Mouse (Mus musculus): ENCODE measurements at regions not wholly inside any gene's neighbourhood (a gene's known extent, or its start where the extent isn't known, plus 50 kb on each side); places are given as distances from the start of the nearest gene placed in this dataset.
"Not testable (repeated sequence)": the region's sequence is repeated elsewhere in the genome, so short reads cannot be mapped to it uniquely, and the experiment has no call there.

GRCm38 (mm10) chr12:27932382-27933140 is 590.2 kb upstream of the Sox11 start:
- DNase-seq = peak; percentile 45
- Histone ChIP-seq H3K27me3 (ENCODE audit: control insufficient read depth, insufficient read depth, low read length) (no peaks in the 10 kb centered on the region), H3K4me2 (ENCODE audit: low read length) (no peak overlapping the region), H3K36me3 (ENCODE audit: control insufficient read depth, insufficient read depth, low read length) (no peaks in the 10 kb centered on the region), H3K27ac (replicated peaks; ENCODE audit: low read depth, low read length) (0 out of 2 replicates have a peak overlapping the region, but pooled peaks have one; percentile 37), H3K4me3 (replicated peaks; ENCODE audit: low read depth, low read length) (no peak overlapping the region), H3K4me1 (ENCODE audit: control insufficient read depth, insufficient read depth, low read length) (peaks cover 20% of the 10 kb centered on the region), H3K9ac (replicated peaks; ENCODE audit: low read length) (no peak overlapping the region), H3K9me3 (ENCODE audit: control insufficient read depth, low read length) (0 out of 2 replicates have a peak, but pooled peaks cover 3% of the 10 kb centered on the region)
- no peak for ATAC-seq (ENCODE audit: low FRiP score, low TSS enrichment)
- WGBS = 32% methylated on average over 7 of the region's 7 CpGs

DNA sequence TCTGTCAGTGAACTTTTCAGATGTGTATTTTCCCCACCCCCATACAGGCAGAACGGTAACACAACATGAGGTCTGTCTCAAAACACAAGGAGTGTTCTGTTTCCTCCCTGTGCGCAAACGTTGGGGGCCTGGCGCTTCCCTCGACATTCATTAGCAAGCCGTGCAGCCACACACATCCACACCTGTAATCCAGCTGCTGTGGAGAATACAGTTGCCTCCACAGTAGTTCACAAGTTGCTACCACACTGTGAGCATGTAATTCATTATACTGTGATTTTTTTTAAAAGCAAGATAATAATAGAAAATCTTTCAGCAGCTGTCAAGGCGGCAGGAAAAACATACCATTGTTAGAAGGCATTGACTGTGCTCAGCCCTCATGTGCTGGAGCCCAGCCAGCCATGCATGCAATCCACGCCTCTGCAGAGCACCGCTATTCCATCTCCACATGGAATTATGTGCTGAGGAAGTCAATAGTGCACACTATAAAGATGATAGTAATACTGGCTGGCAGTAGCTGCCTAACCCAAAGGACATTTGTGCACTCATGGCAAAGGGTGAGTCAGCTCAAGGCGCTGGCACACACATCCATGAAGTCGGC is 586.1 kb upstream of the Sox11 start:
- 47% methylated on average over 11 of the region's 11 CpGs for WGBS
- Histone ChIP-seq H3K27ac (replicated peaks; ENCODE audit: low read depth, low read length) (peak overlapping the region; percentile 37; the same call in 1 of the 2 replicates), H3K4me2 (ENCODE audit: low read length) (no peak overlapping the region), H3K9ac (replicated peaks; ENCODE audit: low read length) (no peak overlapping the region), H3K9me3 (ENCODE audit: control insufficient read depth, low read length) (no peaks in the 10 kb centered on the region), H3K4me3 (replicated peaks; ENCODE audit: low read depth, low read length) (no peak overlapping the region), H3K36me3 (ENCODE audit: control insufficient read depth, insufficient read depth, low read length) (no peaks in the 10 kb centered on the region), H3K27me3 (ENCODE audit: control insufficient read depth, insufficient read depth, low read length) (no peaks in the 10 kb centered on the region), H3K4me1 (ENCODE audit: control insufficient read depth, insufficient read depth, low read length) (peaks cover 20% of the 10 kb centered on the region)
- ATAC-seq (ENCODE audit: low FRiP score, low TSS enrichment) (no peak), DNase-seq (peak; percentile 45)

- WGBS = 96% methylated on average over 6 of the region's 6 CpGs
Measured at GRCm38 (mm10) chr12:27926730-27927129, 584.4 kb upstream of the Sox11 start.

GRCm38 (mm10) chr12:27920607-27921006 is 578.2 kb upstream of the Sox11 start:
- H3K27ac ChIP-seq (replicated peaks; ENCODE audit: low read depth, low read length) = no peak overlapping the region
- H3K4me1 ChIP-seq (ENCODE audit: control insufficient read depth, insufficient read depth, low read length) = no peaks in the 10 kb centered on the region
- WGBS = 88% methylated on average over 1 of the region's 1 CpGs
- H3K4me3 ChIP-seq (replicated peaks; ENCODE audit: low read depth, low read length) = no peak overlapping the region
- DNase-seq = no peak
- H3K9ac ChIP-seq (replicated peaks; ENCODE audit: low read length) = no peak overlapping the region
- no peaks in the 10 kb centered on the region for H3K27me3 ChIP-seq (ENCODE audit: control insufficient read depth, insufficient read depth, low read length)
- no peak overlapping the region for H3K4me2 ChIP-seq (ENCODE audit: low read length)
- no peaks in the 10 kb centered on the region for H3K9me3 ChIP-seq (ENCODE audit: control insufficient read depth, low read length)
- ATAC-seq (ENCODE audit: low FRiP score, low TSS enrichment) = no peak
- no peaks in the 10 kb centered on the region for H3K36me3 ChIP-seq (ENCODE audit: control insufficient read depth, insufficient read depth, low read length)

More at GRCm38 (mm10) chr12:27926730-27927129, 584.4 kb upstream of the Sox11 start:
- H3K4me2 ChIP-seq (ENCODE audit: low read length) = no peak overlapping the region
- no peaks in the 10 kb centered on the region for H3K36me3 ChIP-seq (ENCODE audit: control insufficient read depth, insufficient read depth, low read length)
- peaks cover 9% of the 10 kb centered on the region; the same call in 1 of the 2 replicates for H3K4me1 ChIP-seq (ENCODE audit: control insufficient read depth, insufficient read depth, low read length)
- no peak for ATAC-seq (ENCODE audit: low FRiP score, low TSS enrichment)
- no peak overlapping the region for H3K9ac ChIP-seq (replicated peaks; ENCODE audit: low read length)
- no peak for DNase-seq
- no peak overlapping the region for H3K4me3 ChIP-seq (replicated peaks; ENCODE audit: low read depth, low read length)
- no peak overlapping the region for H3K27ac ChIP-seq (replicated peaks; ENCODE audit: low read depth, low read length)
- no peaks in the 10 kb centered on the region for H3K9me3 ChIP-seq (ENCODE audit: control insufficient read depth, low read length)
- no peaks in the 10 kb centered on the region for H3K27me3 ChIP-seq (ENCODE audit: control insufficient read depth, insufficient read depth, low read length)

DNA sequence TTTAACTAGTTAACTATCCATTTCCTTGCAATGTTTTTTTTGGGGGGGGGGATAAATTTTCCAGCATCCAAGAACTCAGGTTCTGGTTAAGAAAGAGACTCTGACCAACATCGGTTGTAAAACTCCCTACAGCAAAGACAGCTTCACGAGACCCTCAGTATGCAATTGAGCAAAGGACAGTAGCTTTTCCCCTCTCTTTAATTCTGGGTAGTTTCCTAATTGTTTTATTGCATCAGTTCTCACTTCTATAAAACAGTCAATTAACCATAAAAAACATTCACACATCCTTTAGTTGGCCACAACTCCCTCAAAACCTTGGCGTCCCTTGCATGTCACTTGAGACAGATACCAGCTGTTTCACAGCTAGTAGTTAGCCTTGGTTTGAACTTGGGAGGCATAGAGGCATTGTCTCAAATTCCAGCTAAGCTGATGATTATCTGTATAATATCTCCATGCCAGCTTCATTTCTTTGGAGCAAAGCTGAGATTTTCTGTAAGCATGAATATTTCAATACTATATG is 574.1 kb upstream of the Sox11 start:
- DNase-seq = no peak
- H3K4me3 ChIP-seq (replicated peaks; ENCODE audit: low read depth, low read length) = no peak overlapping the region
- H3K36me3 ChIP-seq (ENCODE audit: control insufficient read depth, insufficient read depth, low read length) = no peaks in the 10 kb centered on the region
- 93% methylated on average over 3 of the region's 3 CpGs for WGBS
- H3K9me3 ChIP-seq (ENCODE audit: control insufficient read depth, low read length) = no peaks in the 10 kb centered on the region
- ATAC-seq (ENCODE audit: low FRiP score, low TSS enrichment) = no peak
- H3K27me3 ChIP-seq (ENCODE audit: control insufficient read depth, insufficient read depth, low read length) = no peaks in the 10 kb centered on the region
- no peak overlapping the region for H3K9ac ChIP-seq (replicated peaks; ENCODE audit: low read length)
- no peaks in the 10 kb centered on the region for H3K4me1 ChIP-seq (ENCODE audit: control insufficient read depth, insufficient read depth, low read length)
- H3K27ac ChIP-seq (replicated peaks; ENCODE audit: low read depth, low read length) = no peak overlapping the region
- H3K4me2 ChIP-seq (ENCODE audit: low read length) = no peak overlapping the region

DNA sequence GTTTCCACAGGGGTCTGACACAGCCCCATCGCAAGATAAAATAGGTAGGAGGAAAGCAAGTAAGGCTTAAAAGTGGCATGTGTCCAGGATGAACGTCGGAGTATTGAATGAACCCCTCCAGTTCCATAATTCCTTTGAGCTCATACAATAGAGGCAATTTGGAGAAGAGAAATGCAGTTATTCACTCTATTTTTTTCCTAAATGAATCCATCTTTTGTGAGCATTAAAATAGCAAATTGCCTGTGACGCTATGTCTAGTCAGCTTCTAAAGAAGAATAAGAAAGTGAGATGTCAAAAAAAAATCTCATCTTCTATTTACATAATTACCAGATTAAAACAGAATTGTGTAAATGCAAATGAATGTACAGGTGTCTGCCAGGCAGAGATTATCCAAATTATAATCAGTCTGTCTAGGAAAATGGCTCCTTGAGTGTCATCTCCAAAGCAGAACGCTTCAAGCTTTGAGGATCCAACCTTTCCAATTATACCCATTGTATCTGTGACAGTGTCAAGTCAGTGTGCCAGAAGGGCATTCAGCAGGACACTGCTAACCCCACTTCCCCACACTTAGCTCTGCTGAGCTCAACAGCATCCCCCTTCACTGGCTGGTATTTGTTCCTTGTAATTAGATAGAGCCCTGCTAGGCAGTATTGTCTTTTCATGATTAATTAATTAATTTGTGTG is 567.2 kb upstream of the Sox11 start:
- no peak for DNase-seq
- Histone ChIP-seq H3K4me3 (replicated peaks; ENCODE audit: low read depth, low read length) (no peak overlapping the region), H3K36me3 (ENCODE audit: control insufficient read depth, insufficient read depth, low read length) (no peaks in the 10 kb centered on the region), H3K9ac (replicated peaks; ENCODE audit: low read length) (no peak overlapping the region), H3K4me2 (ENCODE audit: low read length) (no peak overlapping the region), H3K4me1 (ENCODE audit: control insufficient read depth, insufficient read depth, low read length) (peaks cover 3% of the 10 kb centered on the region; the same call in 1 of the 2 replicates), H3K9me3 (ENCODE audit: control insufficient read depth, low read length) (no peaks in the 10 kb centered on the region), H3K27me3 (ENCODE audit: control insufficient read depth, insufficient read depth, low read length) (no peaks in the 10 kb centered on the region), H3K27ac (replicated peaks; ENCODE audit: low read depth, low read length) (no peak overlapping the region)
- WGBS = 55% methylated on average over 5 of the region's 5 CpGs
- no peak for ATAC-seq (ENCODE audit: low FRiP score, low TSS enrichment)

DNA sequence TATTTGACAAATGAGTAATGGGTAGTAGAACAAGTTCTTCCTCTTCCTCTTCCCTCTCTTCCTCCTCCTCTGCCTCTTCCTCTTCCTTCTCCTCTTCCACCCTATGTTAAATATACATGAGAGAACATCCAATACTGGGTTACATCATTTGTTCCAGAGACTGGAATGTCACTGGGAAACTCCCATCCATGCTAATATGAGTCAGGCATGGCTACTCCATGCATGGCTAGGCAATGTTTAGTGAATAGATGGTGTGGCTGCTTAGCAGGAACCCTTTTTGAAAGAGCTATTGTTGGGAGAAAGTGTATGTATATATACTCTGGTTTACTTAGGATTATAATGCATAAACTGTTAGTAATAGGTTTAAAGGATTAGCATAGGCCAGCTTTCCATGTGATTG is 554.3 kb upstream of the Sox11 start:
- H3K9ac ChIP-seq (replicated peaks; ENCODE audit: low read length); H3K27me3 ChIP-seq (ENCODE audit: control insufficient read depth, insufficient read depth, low read length); H3K36me3 ChIP-seq (ENCODE audit: control insufficient read depth, insufficient read depth, low read length); H3K4me1 ChIP-seq (ENCODE audit: control insufficient read depth, insufficient read depth, low read length); DNase-seq; H3K4me2 ChIP-seq (ENCODE audit: low read length); H3K27ac ChIP-seq (replicated peaks; ENCODE audit: low read depth, low read length); H3K9me3 ChIP-seq (ENCODE audit: control insufficient read depth, low read length); ATAC-seq (ENCODE audit: low FRiP score, low TSS enrichment); H3K4me3 ChIP-seq (replicated peaks; ENCODE audit: low read depth, low read length): not testable (repeated sequence)

GRCm38 (mm10) chr12:27881720-27882119 is 539.3 kb upstream of the Sox11 start:
- H3K27ac ChIP-seq (replicated peaks; ENCODE audit: low read depth, low read length) = no peak overlapping the region
- no peaks in the 10 kb centered on the region for H3K4me1 ChIP-seq (ENCODE audit: control insufficient read depth, insufficient read depth, low read length)
- H3K27me3 ChIP-seq (ENCODE audit: control insufficient read depth, insufficient read depth, low read length) = no peaks in the 10 kb centered on the region
- no peak overlapping the region for H3K9ac ChIP-seq (replicated peaks; ENCODE audit: low read length)
- ATAC-seq (ENCODE audit: low FRiP score, low TSS enrichment) (no peak), DNase-seq (peak; percentile 7)
- no peak overlapping the region for H3K4me2 ChIP-seq (ENCODE audit: low read length)
- H3K36me3 ChIP-seq (ENCODE audit: control insufficient read depth, insufficient read depth, low read length) = no peaks in the 10 kb centered on the region
- H3K9me3 ChIP-seq (ENCODE audit: control insufficient read depth, low read length) = no peaks in the 10 kb centered on the region
- H3K4me3 ChIP-seq (replicated peaks; ENCODE audit: low read depth, low read length) = no peak overlapping the region
- WGBS = 72% methylated on average over 4 of the region's 4 CpGs
